Mouse (Mus musculus) midbrain, postnatal 0 days (tissue): Measurements from ENCODE around the gene Irx6. TPM values are rescaled to one million over a fixed set of nuclear protein-coding genes. Genes with fewer than 3 reads are reported as not detected.

ENCODE experiments used
- ATAC-seq: fragments of 200-750 bp; cut with Nextera tagmentation; 2 replicates; pipeline ENCODE4 v1.8.0; 2017; ENCODE audit warnings: moderate number of reproducible peaks, mild to moderate bottlenecking, moderate TSS enrichment, moderate library complexity; ENCODE audit not compliant: low FRiP score
- DNase-seq: peaks from one replicate; pipeline ENCODE4 v3.0.0-alpha.2; 2015; ENCODE audit warnings: low spot score
- H3K27ac ChIP-seq: fragments of 300-500 bp; sonication (generic); 2 replicates; pipeline ENCODE4 v1.5.1; 2014; ENCODE audit warnings: low read depth, mild to moderate bottlenecking, low read length, mixed read lengths
- H3K27me3 ChIP-seq: fragments of 300-500 bp; sonication (generic); 2 replicates; pipeline ENCODE4 v1.6.1; 2014; ENCODE audit warnings: low read length, control low read depth, mixed read lengths; ENCODE audit not compliant: insufficient read depth
- H3K36me3 ChIP-seq: fragments of 300-500 bp; sonication (generic); 2 replicates; pipeline ENCODE4 v1.6.1; 2014; ENCODE audit warnings: low read length, control low read depth, mixed read lengths; ENCODE audit not compliant: insufficient read depth
- H3K4me1 ChIP-seq: fragments of 300-500 bp; sonication (generic); 2 replicates; pipeline ENCODE4 v1.6.1; 2014; ENCODE audit warnings: mild to moderate bottlenecking, control low read depth, antibody characterized with exemption, low read length, mixed read lengths; ENCODE audit not compliant: insufficient read depth
- H3K4me2 ChIP-seq: fragments of 300-500 bp; sonication (generic); 2 replicates; pipeline ENCODE4 v1.6.1; 2014; ENCODE audit warnings: low read depth, mild to moderate bottlenecking, low read length, mixed read lengths; ENCODE audit not compliant: poor library complexity, severe bottlenecking
- H3K4me3 ChIP-seq: fragments of 300-500 bp; sonication (generic); 2 replicates; pipeline ENCODE4 v1.5.1; 2014; ENCODE audit warnings: low read depth, mild to moderate bottlenecking, low read length, moderate library complexity
- H3K9ac ChIP-seq: fragments of 300-500 bp; sonication (generic); replicated peaks from 2 replicates; pipeline ENCODE4 v1.6.1; 2014; ENCODE audit warnings: mild to moderate bottlenecking, low read length, moderate library complexity, mixed read lengths; ENCODE audit not compliant: poor library complexity, severe bottlenecking
- H3K9me3 ChIP-seq: fragments of 300-500 bp; sonication (generic); 2 replicates; pipeline ENCODE4 v1.6.1; 2016; ENCODE audit warnings: low read length, control low read depth
- CTCF ChIP-seq: IDR thresholded peaks from 2 replicates; pipeline ENCODE4 v1.5.1; 2016; ENCODE audit warnings: antibody characterized with exemption, mild to moderate bottlenecking
- WGBS: fragments of 180-500 bp; shearing (Covaris S2); extraction: QIAGEN DNeasy Blood & Tissue Kit; methylation state at CpG from one replicate; pipeline ENCODE4 v1.1.7; 2014; 5-methylcytosine and 5-hydroxymethylcytosine counted together
- polyA plus RNA-seq: library from polyadenylated mRNA; unstranded; fragments of >200 nt; fragmentation: Nextera tagmentation; extraction: Ambion mirVana; gene quantifications from 2 replicates; pipeline ENCODE4 v1.2.1, GENCODE M21; 2015
- total RNA-seq: library from RNA; depleted of rRNA; stranded (reverse); fragments of >200 nt; gene quantifications from 2 replicates; pipeline ENCODE4 v1.2.3, GENCODE M21; 2014; rRNA removed

Gene Irx6
- total and polyA plus RNA-seq, 2 experiments from 2014 or later = 4.0 to 4.4 TPM

DNA sequence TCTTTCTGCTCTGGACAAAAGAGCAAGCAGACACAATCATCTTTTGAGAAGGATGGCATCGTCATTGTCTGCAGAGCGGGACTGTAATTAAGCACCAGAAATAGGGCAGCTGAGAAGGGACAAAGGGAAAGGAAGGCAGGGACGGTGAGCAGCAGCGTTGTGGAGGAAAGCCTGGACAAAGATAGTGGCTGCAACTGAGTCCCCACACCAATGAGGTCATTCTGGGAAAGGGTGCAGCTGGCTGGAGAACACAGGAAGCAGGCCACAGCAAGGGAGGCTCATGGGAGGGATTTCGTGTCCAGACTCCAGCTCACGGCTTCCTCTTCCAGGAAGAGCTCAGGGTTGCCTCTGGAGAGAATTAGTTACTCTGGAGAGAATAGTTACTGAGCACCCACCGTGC, 49.9 kb downstream of the Irx6 start:
- Histone ChIP-seq H3K9me3 (no peaks in the 10 kb centered on the region), H3K9ac (no peak overlapping the region), H3K4me2 (no peak overlapping the region), H3K4me3 (no peak overlapping the region), H3K36me3 (no peaks in the 10 kb centered on the region), H3K4me1 (no peaks in the 10 kb centered on the region), H3K27me3 (0 out of 2 replicates have a peak, but pooled peaks cover 8% of the 10 kb centered on the region), H3K27ac (no peak overlapping the region)
- no peak for TF ChIP-seq CTCF
- ATAC-seq = no peak
- no peak for DNase-seq
- WGBS = 36% methylated on average over 7 of the region's 7 CpGs

DNA sequence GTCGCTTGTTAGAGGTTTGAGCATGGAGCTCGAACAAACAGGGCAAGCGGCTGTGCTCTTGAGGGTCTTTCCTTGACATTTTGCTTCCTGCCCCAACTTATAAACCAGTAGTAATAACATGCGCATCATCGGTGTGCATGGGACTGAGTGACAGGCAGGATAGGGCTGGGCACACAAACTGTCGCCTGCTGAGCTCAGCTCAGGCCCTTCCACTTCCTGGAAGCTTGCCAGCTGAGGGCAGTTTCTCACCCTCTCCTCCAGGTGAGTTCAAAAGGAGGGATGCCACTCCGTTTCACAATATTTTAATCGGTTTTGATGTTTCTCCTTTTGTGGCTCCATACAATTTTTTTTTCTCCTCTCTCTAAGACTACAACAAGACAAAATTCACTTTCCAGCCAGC, 50.3 kb downstream of the Irx6 start:
- no peak for ATAC-seq
- no peak for TF ChIP-seq CTCF
- no peaks in the 10 kb centered on the region for H3K4me1 ChIP-seq
- 0 out of 2 replicates have a peak, but pooled peaks cover 8% of the 10 kb centered on the region for H3K27me3 ChIP-seq
- H3K36me3 ChIP-seq = no peaks in the 10 kb centered on the region
- no peak overlapping the region for H3K4me2 ChIP-seq
- H3K27ac ChIP-seq = no peak overlapping the region
- DNase-seq = no peak
- H3K4me3 ChIP-seq = no peak overlapping the region
- 59% methylated on average over 8 of the region's 8 CpGs for WGBS
- H3K9ac ChIP-seq = no peak overlapping the region
- H3K9me3 ChIP-seq = no peaks in the 10 kb centered on the region

Other genes starting within 250 kb of the Irx6 start
- gene Mmp2, start 153.0 kb downstream of the Irx6 start, total RNA-seq = 16.1 and 19.2 TPM in 2 replicates
- 14.8 and 16.5 TPM in 2 replicates for gene Mmp2, start 153.0 kb downstream of the Irx6 start, polyA plus RNA-seq
- 5.0 and 6.2 TPM in 2 replicates for gene Lpcat2, start 181.1 kb downstream of the Irx6 start, total RNA-seq
- gene Lpcat2, start 181.1 kb downstream of the Irx6 start, polyA plus RNA-seq = 8.9 and 11.2 TPM in 2 replicates
- 1.7 and 3.9 TPM in 2 replicates for gene Capns2, start 227.1 kb downstream of the Irx6 start, total RNA-seq
- 0.26 and 0.45 TPM in 2 replicates for gene Capns2, start 227.1 kb downstream of the Irx6 start, polyA plus RNA-seq